Mouse (Mus musculus) spleen, adult 2 months (tissue): ENCODE measurements around the gene Meioc.

Experiments used
- CTCF ChIP-seq: fragments of 200-500 bp; IDR thresholded peaks from 2 replicates; pipeline ENCODE4 v1.5.1; 2011; ENCODE audit warnings: mild to moderate bottlenecking, inconsistent platforms; ENCODE audit not compliant: insufficient read depth, insufficient read length, insufficient replicate concordance; ENCODE audit errors: extremely low read depth
- POLR2A ChIP-seq: fragments of 200-500 bp; IDR thresholded peaks from 2 replicates; pipeline ENCODE4 v1.6.1; 2011; ENCODE audit warnings: low read depth, low read length, inconsistent platforms

GRCm38 (mm10) chr11:102647885-102648284 is 15.6 kb upstream of the Meioc start:
- no peak for TF ChIP-seq CTCF
- no peak for TF ChIP-seq POLR2A
